Mouse (Mus musculus) heart, adult 9 months (tissue): ENCODE measurements at regions not wholly inside any gene's neighbourhood (a gene's known extent, or its start where the extent isn't known, plus 50 kb on each side); places are given as distances from the start of the nearest gene placed in this dataset.
A peak's percentile ranks its signal among the peaks of the same experiment; 100 is the strongest.

Experiments used
- DNase-seq, 2 experiments: peaks; one replicate each; pipeline ENCODE4 v3.0.0; 2022; ENCODE audit warnings: low spot score in 2 of 2

GRCm38 (mm10) chr2:137974651-137975050 is 281.7 kb upstream of the Btbd3 start:
- no peak for DNase-seq

DNA sequence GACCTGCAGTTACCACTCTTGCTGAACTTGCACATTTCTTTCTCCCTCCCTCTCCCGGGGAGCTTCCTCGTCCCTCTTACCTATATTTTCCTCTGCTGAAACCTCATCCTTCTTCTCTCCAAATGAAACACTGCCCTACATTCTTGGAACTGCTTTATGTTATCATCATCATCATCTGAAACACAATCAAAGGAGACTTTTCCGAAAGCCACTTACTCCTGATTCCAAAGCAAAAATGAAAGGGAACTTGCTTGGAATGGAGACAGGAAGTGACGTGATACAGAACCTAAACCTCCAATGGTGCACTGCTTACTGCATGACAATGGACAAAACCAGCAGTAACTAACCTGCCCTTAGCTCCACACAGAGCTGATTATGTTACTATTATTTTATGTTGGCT is 287.2 kb upstream of the Btbd3 start:
- DNase-seq: no peak

DNA sequence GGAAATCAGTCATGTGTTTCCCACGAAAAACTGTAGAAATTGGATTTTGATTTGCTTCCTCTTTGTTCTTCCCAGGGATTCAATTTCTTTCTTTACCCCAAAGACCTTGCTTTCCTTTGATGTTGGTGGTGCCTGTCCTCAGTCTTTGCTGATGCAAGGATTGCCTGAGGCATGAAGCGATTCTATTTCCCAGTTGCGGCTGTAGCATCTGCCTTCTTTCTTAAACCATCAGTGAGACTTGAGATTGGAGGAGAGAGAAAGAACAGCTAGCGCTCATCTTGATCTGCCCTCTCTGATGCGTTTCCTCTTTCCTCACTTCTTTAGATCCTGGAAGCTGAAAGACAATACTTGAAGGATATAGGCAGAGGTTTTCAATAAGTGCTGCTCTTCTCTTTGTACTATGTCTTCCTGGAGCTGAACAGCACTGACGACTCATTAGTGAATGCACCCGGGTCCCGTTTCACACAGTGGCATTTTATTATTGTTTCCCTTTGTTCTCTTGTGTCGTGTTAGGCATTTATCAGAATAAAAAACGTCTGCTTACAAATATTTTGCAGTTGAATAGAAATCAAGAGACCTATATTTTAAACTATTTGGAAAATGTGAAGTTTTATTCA is 289.8 kb upstream of the Btbd3 start:
- no peak for DNase-seq

DNA sequence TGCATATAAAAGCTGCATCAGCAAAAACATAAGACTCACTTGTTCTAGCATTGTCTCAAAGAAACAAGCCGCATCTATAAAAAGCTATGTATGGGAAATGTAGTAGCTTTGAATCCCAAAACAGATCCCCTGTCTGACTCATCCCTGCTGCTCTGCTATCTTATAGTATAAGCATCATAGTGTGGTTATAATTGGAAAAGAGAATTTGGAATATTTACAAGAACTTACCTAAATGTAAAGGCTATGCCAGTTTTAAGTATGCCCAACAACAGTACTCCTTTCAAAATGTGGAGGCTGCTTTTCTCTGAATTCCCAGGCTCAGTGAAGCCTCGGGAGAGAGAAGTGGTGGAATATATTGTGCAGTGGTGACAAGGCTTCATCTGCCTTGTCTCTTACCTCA is 301.5 kb upstream of the Btbd3 start:
- no peak for DNase-seq

GRCm38 (mm10) chr2:137953144-137953543 is 303.2 kb upstream of the Btbd3 start:
- no peak for DNase-seq

- DNase-seq: no peak
Measured at GRCm38 (mm10) chr2:137951942-137952341, 304.4 kb upstream of the Btbd3 start.

GRCm38 (mm10) chr2:137950931-137951330 is 305.4 kb upstream of the Btbd3 start:
- DNase-seq: no peak

GRCm38 (mm10) chr2:137942753-137943152 is 313.6 kb upstream of the Btbd3 start:
- peak; percentile 10 to 59 for DNase-seq

GRCm38 (mm10) chr2:137939591-137939990 is 316.8 kb upstream of the Btbd3 start:
- DNase-seq: no peak

- DNase-seq: peak; percentile 2 to 15
Measured at GRCm38 (mm10) chr2:137938831-137939480, 317.4 kb upstream of the Btbd3 start.

GRCm38 (mm10) chr2:137936613-137937012 is 319.8 kb upstream of the Btbd3 start:
- no peak for DNase-seq

DNA sequence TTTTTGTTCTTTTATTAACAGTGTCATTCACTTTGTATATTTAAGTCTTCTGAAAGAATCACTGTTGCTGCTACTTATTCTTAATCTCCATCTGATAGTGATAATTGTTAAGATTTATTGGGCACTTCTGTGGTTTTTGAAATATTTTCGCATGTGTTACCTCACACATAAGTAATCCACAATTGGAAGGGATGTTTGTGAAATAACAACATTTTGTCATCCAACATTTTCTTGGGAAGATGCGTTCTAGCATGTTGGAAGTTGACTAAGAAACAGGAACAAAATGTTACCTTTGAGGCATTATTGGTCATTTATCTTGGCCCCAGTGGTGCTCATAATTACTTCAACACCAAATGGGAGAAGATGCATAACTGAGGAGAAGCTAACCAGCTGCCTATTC is 323.4 kb upstream of the Btbd3 start:
- DNase-seq: no peak

DNA sequence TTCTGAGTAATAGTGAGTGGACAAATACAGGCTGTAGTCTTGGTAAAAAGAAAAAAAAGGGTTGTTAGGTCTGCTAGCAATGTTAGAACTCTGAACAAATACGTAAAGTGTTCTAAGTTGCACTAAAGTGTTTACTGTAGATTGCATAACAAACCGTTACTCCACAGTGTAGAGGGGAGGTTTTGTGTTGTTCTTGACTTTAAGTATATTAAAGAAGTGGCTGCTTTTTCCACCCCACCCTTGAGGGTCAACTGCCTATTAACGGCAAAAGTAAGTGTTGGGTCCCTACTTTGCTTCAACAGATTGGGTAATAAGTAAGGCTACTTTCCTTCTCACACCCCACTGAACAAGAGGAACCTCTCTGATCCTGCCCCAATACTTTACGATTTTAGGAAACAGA is 323.9 kb upstream of the Btbd3 start:
- no peak for DNase-seq

GRCm38 (mm10) chr2:137925488-137925887 is 330.9 kb upstream of the Btbd3 start:
- DNase-seq: no peak

GRCm38 (mm10) chr2:137924576-137924975 is 331.8 kb upstream of the Btbd3 start:
- no peak for DNase-seq

- no peak for DNase-seq
Measured at GRCm38 (mm10) chr2:137898425-137898824, 357.9 kb upstream of the Btbd3 start.

DNA sequence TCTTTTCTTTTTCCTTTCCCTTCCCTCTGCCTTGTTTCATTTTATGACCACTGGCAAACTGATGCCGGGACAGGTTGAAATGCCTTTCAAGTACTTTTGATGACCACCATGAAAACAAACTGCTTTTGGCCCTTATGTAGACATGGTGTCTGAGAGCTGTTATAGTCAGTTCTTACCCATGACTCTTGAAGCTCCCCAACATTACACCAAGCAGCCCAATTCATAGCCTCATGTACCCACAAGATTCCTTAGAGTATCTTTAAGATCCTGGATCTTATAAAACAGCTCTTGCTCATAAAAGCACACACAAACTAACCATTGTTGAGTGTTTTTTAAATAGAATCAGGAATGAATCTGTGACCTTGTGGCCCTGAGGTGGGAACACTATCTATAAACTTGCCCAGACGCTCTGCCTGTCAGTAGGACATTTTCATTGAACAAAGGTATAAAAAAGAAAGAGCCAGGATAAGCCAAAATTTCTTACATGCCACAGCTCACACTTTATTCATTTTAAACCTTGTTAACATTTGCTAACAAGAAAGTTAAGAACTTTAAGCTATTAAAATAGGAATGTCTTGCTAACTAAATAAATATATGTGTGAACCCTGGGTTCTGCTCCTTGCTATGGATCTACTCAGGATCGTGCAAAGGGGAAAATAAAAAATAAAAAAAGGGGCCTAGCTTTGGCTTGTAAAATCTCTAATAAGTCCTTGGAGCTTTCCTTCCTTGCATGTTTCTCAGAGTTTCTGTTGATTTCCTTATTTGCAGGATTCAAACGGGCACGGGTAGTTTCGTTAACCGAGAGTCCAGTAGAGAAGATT is 375.9 kb upstream of the Btbd3 start:
- DNase-seq: no peak

DNA sequence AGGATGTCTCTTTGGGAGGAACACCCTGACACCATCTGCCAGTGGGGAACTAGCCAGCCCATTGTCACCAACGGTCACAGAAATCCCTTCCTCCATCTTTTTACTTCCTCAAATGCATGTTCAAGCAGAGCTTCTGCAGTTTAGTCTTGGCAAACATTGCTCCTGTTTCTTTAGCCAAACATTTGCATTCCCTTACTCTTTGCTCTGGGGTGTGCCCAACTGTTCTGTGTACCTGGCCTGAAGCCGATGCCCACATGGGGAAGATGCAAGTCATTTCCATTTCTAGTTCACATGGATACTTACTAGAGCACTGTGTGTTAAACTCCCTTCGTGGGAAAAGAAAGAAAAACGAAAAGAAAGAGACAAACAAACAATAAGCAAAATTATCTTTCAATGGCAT is 386.7 kb upstream of the Btbd3 start:
- DNase-seq: no peak

- DNase-seq: peak; percentile 18 to 39
Measured at GRCm38 (mm10) chr2:137854494-137854893, 401.9 kb upstream of the Btbd3 start.

DNA sequence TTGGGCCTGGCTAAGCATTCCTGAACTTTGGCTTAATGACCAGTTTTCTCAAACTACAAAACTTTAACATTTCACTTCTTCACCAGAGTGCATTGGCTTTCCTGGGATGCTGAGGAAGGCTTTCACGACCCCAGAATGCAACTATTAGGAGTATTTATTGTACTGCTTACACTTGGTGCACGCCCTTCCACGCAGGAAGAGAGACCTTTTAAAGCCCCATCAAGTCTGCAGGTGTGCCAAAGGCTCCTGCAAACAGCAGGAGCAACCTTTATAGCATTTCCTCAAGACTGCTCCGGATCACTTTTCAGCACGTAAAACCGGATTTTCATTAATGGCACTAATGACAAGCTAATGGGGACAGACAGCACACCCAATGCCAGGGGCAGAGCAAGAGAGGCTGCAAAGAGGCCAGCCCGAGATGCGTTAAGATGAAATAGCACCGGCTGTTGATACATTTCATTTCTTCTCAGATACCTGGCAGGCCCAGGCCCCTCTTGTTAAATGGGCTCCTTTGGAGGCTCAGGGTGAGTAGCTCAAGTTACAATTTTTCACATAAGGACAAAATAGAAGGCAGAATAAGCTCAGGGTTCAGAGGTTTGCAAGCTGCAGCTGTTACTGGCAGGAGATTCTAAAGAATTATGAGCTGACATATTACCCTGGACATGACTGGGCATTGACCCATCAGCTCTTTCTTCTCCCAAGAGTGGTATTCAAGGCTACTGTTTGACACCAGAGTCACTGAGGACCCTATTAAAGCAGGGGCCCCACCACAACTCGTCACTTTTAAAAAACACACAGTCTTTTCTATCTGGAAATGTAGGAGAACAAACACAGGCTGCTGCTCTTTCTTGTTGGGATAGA is 402.7 kb upstream of the Btbd3 start:
- DNase-seq: no peak

DNA sequence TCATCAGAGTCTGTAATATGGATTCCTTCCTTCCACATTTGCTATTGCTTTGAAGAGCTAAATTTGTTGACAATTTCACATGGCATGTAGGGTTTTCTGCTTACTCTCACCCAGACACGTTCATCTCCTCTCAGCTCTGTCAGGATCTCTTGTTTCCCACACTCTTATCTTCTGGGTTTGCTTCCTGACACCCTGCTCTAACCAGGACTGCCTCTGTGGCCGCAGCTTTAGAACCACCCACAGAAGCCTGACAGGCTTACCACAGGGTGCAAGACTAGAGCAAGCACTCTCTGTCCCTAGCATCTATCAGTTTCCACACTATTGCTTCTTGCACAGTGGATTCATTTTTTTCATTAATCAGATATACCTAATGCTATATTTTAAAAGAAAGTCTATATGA is 408.5 kb upstream of the Btbd3 start:
- no peak for DNase-seq

GRCm38 (mm10) chr2:137827814-137828374 is 428.5 kb upstream of the Btbd3 start:
- no peak for DNase-seq
